Mouse (Mus musculus) intestine, postnatal 0 days (tissue): ENCODE measurements around the gene Sirt1. TPM values are rescaled to one million over a fixed set of nuclear protein-coding genes. Genes with fewer than 3 reads are reported as not detected.
"Not testable (repeated sequence)": the region's sequence is repeated elsewhere in the genome, so short reads cannot be mapped to it uniquely, and the experiment has no call there.

Experiments
- ATAC-seq: fragments of 200-750 bp; cut with Nextera tagmentation; 2 replicates; pipeline ENCODE4 v1.8.0; 2017; ENCODE audit warnings: mild to moderate bottlenecking, moderate TSS enrichment, moderate library complexity
- H3K27ac ChIP-seq: fragments of 300-500 bp; sonication (generic); 2 replicates; pipeline ENCODE4 v1.5.1; 2014; ENCODE audit warnings: mild to moderate bottlenecking, low read depth, low read length, moderate library complexity
- H3K27me3 ChIP-seq: fragments of 300-500 bp; sonication (generic); replicated peaks from 2 replicates; pipeline ENCODE4 v1.6.1; 2014; ENCODE audit warnings: low read length, mixed read lengths; ENCODE audit not compliant: control insufficient read depth, insufficient read depth
- H3K36me3 ChIP-seq: fragments of 300-500 bp; sonication (generic); 2 replicates; pipeline ENCODE4 v1.6.1; 2014; ENCODE audit warnings: mild to moderate bottlenecking, moderate library complexity; ENCODE audit not compliant: control insufficient read depth, insufficient read depth
- H3K4me1 ChIP-seq: fragments of 300-500 bp; sonication (generic); replicated peaks from 2 replicates; pipeline ENCODE4 v1.6.1; 2014; ENCODE audit warnings: antibody characterized with exemption, low read length, mixed read lengths; ENCODE audit not compliant: control insufficient read depth, insufficient read depth
- H3K4me2 ChIP-seq: fragments of 300-500 bp; sonication (generic); replicated peaks from 2 replicates; pipeline ENCODE4 v1.6.1; 2014; ENCODE audit warnings: low read depth, mild to moderate bottlenecking, moderate library complexity
- H3K4me3 ChIP-seq: fragments of 300-500 bp; sonication (generic); 2 replicates; pipeline ENCODE4 v1.5.1; 2014; ENCODE audit warnings: low read depth, low read length
- H3K9ac ChIP-seq: fragments of 300-500 bp; sonication (generic); 2 replicates; pipeline ENCODE4 v1.6.1; 2014; ENCODE audit warnings: mild to moderate bottlenecking, low read depth, low read length
- H3K9me3 ChIP-seq: fragments of 300-500 bp; sonication (generic); 2 replicates; pipeline ENCODE4 v1.6.1; 2016; ENCODE audit warnings: mixed run types; ENCODE audit not compliant: control insufficient read depth
- CTCF ChIP-seq: sonication (generic); IDR thresholded peaks from 2 replicates; pipeline ENCODE4 v1.5.1; 2016; ENCODE audit warnings: low read depth, mild to moderate bottlenecking, control low read depth, antibody characterized with exemption, moderate library complexity
- WGBS: fragments of 180-500 bp; shearing (Covaris S2); extraction: QIAGEN DNeasy Blood & Tissue Kit; methylation state at CpG from one replicate; pipeline ENCODE4 v1.1.7; 2014; 5-methylcytosine and 5-hydroxymethylcytosine counted together
- polyA plus RNA-seq: library from polyadenylated mRNA; unstranded; fragments of >200 nt; fragmentation: Nextera tagmentation; extraction: Ambion mirVana; gene quantifications from 2 replicates; pipeline ENCODE4 v1.2.1, GENCODE M21; 2015

Sirt1 gene
- polyA plus RNA-seq, 1 experiment from 2014 or later: 3.9 TPM

DNA sequence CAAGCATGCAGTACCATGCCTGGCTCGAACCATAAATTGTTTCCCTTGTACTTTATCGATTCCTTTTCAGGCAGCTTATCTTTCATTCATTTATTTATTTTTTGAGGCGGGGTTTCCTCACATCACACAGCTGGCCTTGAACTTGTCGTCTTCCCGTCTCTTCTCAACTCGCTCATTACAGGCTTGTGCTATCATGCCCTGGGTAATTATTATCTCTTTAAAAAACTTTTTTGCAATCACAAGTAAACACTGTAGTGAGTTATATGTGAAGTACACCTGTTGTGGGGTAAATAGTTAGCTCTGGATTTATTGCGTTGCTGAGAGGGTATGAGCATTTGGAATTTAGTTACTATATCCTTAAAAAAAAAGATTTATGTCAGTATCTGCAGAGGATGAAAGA is 33.8 kb upstream of the Sirt1 start:
- WGBS: 34% methylated on average over 7 of the region's 7 CpGs
- Histone ChIP-seq H3K4me1 (no peaks in the 10 kb centered on the region), H3K27ac (no peak overlapping the region), H3K36me3 (no peaks in the 10 kb centered on the region), H3K4me2 (no peak overlapping the region), H3K27me3 (no peaks in the 10 kb centered on the region), H3K4me3 (no peak overlapping the region), H3K9me3 (no peaks in the 10 kb centered on the region), H3K9ac (no peak overlapping the region)
- ATAC-seq: no peak
- TF ChIP-seq CTCF: no peak

DNA sequence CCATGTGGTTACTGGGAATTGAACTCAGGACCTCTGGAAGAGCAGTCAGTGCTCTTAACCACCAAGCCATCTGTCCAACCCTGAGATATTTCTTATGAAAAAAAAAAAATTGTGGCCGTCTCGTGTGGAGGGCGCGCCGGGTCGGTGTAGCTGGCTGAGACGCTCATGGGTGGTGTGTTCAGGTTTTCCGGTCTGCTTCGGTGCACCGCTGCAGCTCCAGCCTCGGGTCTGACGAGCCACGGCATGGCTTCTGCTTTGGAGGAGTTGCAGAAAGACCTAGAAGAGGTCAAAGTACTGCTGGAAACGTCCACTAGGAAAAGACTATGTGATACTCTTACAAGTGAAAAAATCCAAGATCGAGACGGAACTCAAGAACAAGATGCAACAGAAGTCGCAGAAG is 31.3 kb upstream of the Sirt1 start:
- H3K4me1 ChIP-seq: no peaks in the 10 kb centered on the region
- no peaks in the 10 kb centered on the region for H3K9me3 ChIP-seq
- H3K4me2 ChIP-seq: no peak overlapping the region
- ATAC-seq: no peak
- TF ChIP-seq CTCF: no peak
- H3K27me3 ChIP-seq: no peaks in the 10 kb centered on the region
- H3K9ac ChIP-seq: no peak overlapping the region
- no peak overlapping the region for H3K27ac ChIP-seq
- no peak overlapping the region for H3K4me3 ChIP-seq
- no peaks in the 10 kb centered on the region for H3K36me3 ChIP-seq
- WGBS: 80% methylated on average over 17 of the region's 17 CpGs

DNA sequence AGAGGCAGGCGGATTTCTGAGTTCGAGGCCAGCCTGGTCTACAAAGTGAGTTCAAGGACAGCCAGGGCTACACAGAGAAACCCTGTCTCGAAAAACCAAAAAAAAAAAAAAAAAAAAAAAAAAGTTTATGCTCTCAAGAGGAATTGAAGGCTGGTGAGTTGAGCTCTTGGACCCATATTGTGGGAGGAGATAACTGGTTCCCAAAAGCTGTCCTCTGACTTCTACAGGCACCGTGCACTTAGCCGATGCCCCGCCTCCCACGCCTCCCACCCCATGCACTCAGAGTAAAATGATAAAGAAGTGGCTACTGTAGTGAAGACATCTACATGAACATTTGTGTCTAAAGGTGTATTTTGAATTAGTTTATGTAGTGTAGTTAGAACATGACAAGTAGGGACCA is 30.2 kb upstream of the Sirt1 start:
- not testable (repeated sequence) for H3K4me2 ChIP-seq, H3K9me3 ChIP-seq, H3K4me3 ChIP-seq, H3K4me1 ChIP-seq, H3K27me3 ChIP-seq, H3K27ac ChIP-seq, H3K9ac ChIP-seq, ATAC-seq, H3K36me3 ChIP-seq
- WGBS: 93% methylated on average over 6 of the region's 7 CpGs

DNA sequence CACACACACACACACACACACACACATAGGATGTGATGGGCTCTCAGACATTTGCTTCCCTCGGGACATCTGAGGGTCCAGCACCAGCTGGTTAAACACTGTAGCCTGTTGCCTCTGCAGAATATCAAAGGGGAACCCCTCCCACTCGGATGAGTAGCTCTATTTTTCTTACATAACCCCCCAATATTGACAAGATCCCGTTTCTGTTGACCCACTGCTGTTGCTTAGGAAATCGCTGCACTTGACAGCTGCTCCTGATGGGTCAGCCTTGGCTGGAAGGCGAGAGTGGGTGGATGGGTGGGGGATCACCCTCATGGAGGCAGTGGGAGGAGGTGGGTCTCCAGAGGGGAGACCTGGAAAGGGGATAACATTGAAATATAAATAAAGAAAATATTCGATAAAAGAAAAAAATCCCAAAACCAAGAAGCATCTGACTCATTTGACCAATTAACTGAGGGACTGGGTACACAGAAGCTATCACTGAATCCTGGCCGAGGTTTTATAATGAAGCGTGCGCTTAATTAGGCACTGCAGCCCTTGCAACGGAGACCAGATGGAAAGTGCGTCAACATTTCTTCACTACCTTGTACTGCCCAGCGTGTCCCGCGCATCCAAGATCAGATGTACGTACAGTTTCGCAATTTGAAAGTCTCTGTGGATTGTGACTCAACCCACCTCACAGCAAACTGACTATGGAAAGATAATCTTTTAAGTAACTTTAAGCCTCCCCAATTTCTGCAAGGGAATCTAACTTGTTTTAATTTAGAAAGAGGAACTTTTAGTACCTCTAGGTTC is 28.9 kb upstream of the Sirt1 start:
- Histone ChIP-seq H3K27ac (no peak overlapping the region), H3K9ac (no peak overlapping the region), H3K27me3 (no peaks in the 10 kb centered on the region), H3K4me3 (no peak overlapping the region), H3K4me1 (no peaks in the 10 kb centered on the region), H3K9me3 (no peaks in the 10 kb centered on the region), H3K36me3 (no peaks in the 10 kb centered on the region), H3K4me2 (no peak overlapping the region)
- WGBS: 62% methylated on average over 16 of the region's 16 CpGs
- no peak for TF ChIP-seq CTCF
- no peak for ATAC-seq

DNA sequence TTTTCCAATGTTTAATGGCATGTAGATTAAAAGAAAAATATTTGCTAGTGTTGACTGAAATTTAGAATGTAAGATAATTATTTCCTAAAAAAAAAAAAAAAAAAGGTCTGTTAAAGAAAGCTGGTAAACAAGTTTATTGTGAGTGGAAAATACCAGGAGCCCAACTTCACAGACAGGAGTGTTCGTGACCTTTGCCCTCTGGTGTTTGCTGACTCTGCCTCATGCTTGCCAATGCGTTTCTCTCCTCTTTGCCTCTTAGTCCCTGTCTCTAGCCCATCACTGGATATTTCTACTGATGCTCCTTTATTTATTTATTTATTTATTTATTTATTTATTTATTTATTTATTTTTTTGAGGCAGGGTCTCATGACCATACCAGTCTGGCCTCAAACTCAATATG is 22.1 kb upstream of the Sirt1 start:
- no peaks in the 10 kb centered on the region for H3K9me3 ChIP-seq
- H3K27me3 ChIP-seq: no peaks in the 10 kb centered on the region
- H3K4me1 ChIP-seq: no peaks in the 10 kb centered on the region
- no peak overlapping the region for H3K4me2 ChIP-seq
- TF ChIP-seq CTCF: no peak
- no peak overlapping the region for H3K27ac ChIP-seq
- WGBS: 62% methylated on average over 2 of the region's 2 CpGs
- H3K9ac ChIP-seq: no peak overlapping the region
- ATAC-seq: no peak
- H3K36me3 ChIP-seq: no peaks in the 10 kb centered on the region
- H3K4me3 ChIP-seq: no peak overlapping the region

DNA sequence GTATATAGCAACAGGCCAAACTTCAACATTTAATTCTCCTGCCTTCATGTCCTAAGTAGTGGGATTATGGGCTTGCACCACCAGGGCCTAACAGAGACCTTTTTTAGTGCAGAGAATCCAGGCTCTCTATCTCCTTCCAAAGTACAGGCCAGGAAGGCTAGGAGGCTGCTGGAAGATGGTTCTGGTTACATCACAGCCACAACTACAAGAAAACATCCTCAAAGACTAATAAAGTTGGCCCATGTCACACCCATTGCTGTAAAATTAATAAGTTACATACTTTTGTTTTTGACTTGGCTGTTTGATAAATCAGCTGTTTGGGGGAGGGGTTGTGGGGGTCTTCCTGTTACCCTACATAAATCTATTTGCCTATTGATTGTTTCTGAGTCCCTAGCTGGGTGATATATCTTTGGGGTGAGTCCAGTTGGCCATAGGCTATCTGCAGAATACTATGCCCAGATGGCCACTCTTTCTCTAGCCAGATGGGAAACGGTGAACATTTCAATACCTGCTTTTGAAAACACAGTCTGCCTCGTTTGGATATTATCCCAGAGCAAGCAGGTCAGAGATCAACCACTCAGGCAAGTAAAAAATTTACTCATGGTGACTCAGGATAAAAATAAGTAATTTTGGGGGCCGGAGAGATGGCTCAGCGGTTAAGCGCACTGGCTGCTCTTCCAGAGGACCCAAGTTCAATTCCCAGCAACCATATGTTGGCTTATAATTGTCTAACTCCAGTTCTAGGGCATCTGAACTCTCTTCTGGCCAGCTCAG is 21.4 kb upstream of the Sirt1 start:
- 79% methylated on average over 5 of the region's 5 CpGs for WGBS
- H3K9me3 ChIP-seq: no peaks in the 10 kb centered on the region
- no peaks in the 10 kb centered on the region for H3K36me3 ChIP-seq
- no peaks in the 10 kb centered on the region for H3K27me3 ChIP-seq
- H3K4me3 ChIP-seq: no peak overlapping the region
- no peak overlapping the region for H3K27ac ChIP-seq
- no peak for TF ChIP-seq CTCF
- H3K4me2 ChIP-seq: no peak overlapping the region
- H3K9ac ChIP-seq: no peak overlapping the region
- ATAC-seq: no peak
- H3K4me1 ChIP-seq: no peaks in the 10 kb centered on the region
